Mouse (Mus musculus) frontal cortex, postnatal 36 days (tissue): ENCODE results near the gene Zfp654.

ENCODE experiments used
- DNase-seq, 2 experiments: peaks; one replicate each; pipeline ENCODE4 v3.0.0; 2022; ENCODE audit warnings: low spot score in 2 of 2

Gene Zfp654

GRCm38 (mm10) chr16:64766696-64767300 lies 84.7 kb downstream of the Zfp654 start:
- DNase-seq, result no peak

GRCm38 (mm10) chr16:64759245-64759626 lies 92.2 kb downstream of the Zfp654 start:
- no peak for DNase-seq

- no peak for DNase-seq
Measured at GRCm38 (mm10) chr16:64758561-64759244, 92.7 kb downstream of the Zfp654 start.

- DNase-seq, result no peak
Measured at GRCm38 (mm10) chr16:64757666-64758400, 93.6 kb downstream of the Zfp654 start.

- no peak for DNase-seq
Measured at GRCm38 (mm10) chr16:64756321-64756720, 95.1 kb downstream of the Zfp654 start.

- peak in 1 of 2 experiments; percentile 23 for DNase-seq
Measured at GRCm38 (mm10) chr16:64754743-64755139, 96.7 kb downstream of the Zfp654 start.

GRCm38 (mm10) chr16:64753990-64754742 lies 97.3 kb downstream of the Zfp654 start:
- DNase-seq, result no peak

GRCm38 (mm10) chr16:64748237-64748636 lies 103.2 kb downstream of the Zfp654 start:
- DNase-seq, result peak; percentile 70 to 81

GRCm38 (mm10) chr16:64745089-64745488 lies 106.4 kb downstream of the Zfp654 start:
- DNase-seq, result no peak

GRCm38 (mm10) chr16:64737289-64737688 lies 114.2 kb downstream of the Zfp654 start:
- no peak for DNase-seq
